Mouse (Mus musculus): Measurements from ENCODE around the gene Misp.

GRCm38 (mm10) chr10:79820782-79821181 is at the start of gene Misp:
- TF ChIP-seq CTCF (IDR thresholded peaks at IDR 0.05; ENCODE audit: insufficient read depth, low read length) (no peak), POLR2A (IDR thresholded peaks at IDR 0.05; ENCODE audit: borderline replicate concordance, extremely low read depth, low read depth, low read length) (no peak)
